Mouse (Mus musculus) skeletal muscle tissue, adult 2 months (tissue): Measurements from ENCODE around the gene Trpv2.
A peak's percentile ranks its signal among the peaks of the same experiment; 100 is the strongest.
"Not testable (repeated sequence)": the region's sequence is repeated elsewhere in the genome, so short reads cannot be mapped to it uniquely, and the experiment has no call there.

ENCODE experiments used
- DNase-seq: peaks from one replicate; pipeline ENCODE4 v3.0.0-alpha.2; 2012; ENCODE audit warnings: low read depth, low spot score

Gene Trpv2

GRCm38 (mm10) chr11:62647661-62648590 is 73.6 kb downstream of the Trpv2 start, which contains the start of gene Lrrc75a:
Gene Lrrc75a (minus strand): TSS chr11:62648523.
- DNase-seq: no peak

GRCm38 (mm10) chr11:62648591-62649391 is 74.5 kb downstream of the Trpv2 start, which contains the start of gene Mmgt2:
Gene Mmgt2 (plus strand): TSS chr11:62648664.
- DNase-seq: peak; percentile 82

GRCm38 (mm10) chr11:62649803-62650202 is 75.5 kb downstream of the Trpv2 start:
- DNase-seq: not testable (repeated sequence)
